Mouse (Mus musculus): ENCODE measurements around the gene Ccl27a.
A peak's percentile ranks its signal among the peaks of the same experiment; 100 is the strongest.

Ccl27a gene

GRCm38 (mm10) chr4:41762099-41762687 is 11.9 kb downstream of the Ccl27a start:
- Histone ChIP-seq H3K36me3 (ENCODE audit: insufficient read depth, low read length) (peaks cover 23% of the 10 kb centered on the region), H3K4me3 (replicated peaks; ENCODE audit: low read length) (peak overlapping the region; percentile 67), H3K4me1 (replicated peaks; ENCODE audit: low read depth, low read length) (peaks cover 58% of the 10 kb centered on the region), H3K9me3 (ENCODE audit: low read length) (no peaks in the 10 kb centered on the region), H3K27me3 (ENCODE audit: insufficient read depth, low read length) (no peaks in the 10 kb centered on the region)
- TF ChIP-seq POU5F1 (IDR thresholded peaks at IDR 0.05; ENCODE audit: borderline replicate concordance, low read length) (no peak), NANOG (IDR thresholded peaks at IDR 0.05; ENCODE audit: borderline replicate concordance, low read length) (no peak), CTCF (conservative IDR thresholded peaks at IDR 0.05; ENCODE audit: low read length) (no peak)

DNA sequence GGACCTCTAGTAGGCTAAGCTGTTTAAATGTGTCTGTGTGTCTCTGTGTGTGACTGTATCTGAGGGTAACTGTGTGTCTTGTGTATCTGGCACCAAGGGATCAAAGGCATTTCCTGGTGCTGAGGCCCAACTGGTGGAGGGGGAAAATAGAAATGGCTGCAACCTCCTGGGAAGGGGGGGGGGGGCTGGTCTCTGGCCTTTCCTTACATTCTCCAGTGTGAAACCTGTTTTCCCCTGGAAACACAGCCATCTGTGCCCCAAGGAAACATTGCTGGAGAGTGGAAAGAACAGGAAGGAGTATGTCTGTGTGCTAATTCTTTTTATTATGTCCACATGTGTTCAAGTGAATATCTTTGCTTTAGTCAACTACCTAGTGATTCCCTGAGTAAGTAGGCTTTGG is 12.4 kb downstream of the Ccl27a start:
- Histone ChIP-seq H3K4me1 (replicated peaks; ENCODE audit: low read depth, low read length) (peaks cover 61% of the 10 kb centered on the region), H3K4me3 (replicated peaks; ENCODE audit: low read length) (peak overlapping the region; percentile 67; the same call in 1 of the 2 replicates), H3K27me3 (ENCODE audit: insufficient read depth, low read length) (no peaks in the 10 kb centered on the region), H3K36me3 (ENCODE audit: insufficient read depth, low read length) (peaks cover 28% of the 10 kb centered on the region), H3K9me3 (ENCODE audit: low read length) (no peaks in the 10 kb centered on the region)
- TF ChIP-seq POU5F1 (IDR thresholded peaks at IDR 0.05; ENCODE audit: borderline replicate concordance, low read length) (no peak), CTCF (conservative IDR thresholded peaks at IDR 0.05; ENCODE audit: low read length) (no peak), NANOG (IDR thresholded peaks at IDR 0.05; ENCODE audit: borderline replicate concordance, low read length) (no peak)

DNA sequence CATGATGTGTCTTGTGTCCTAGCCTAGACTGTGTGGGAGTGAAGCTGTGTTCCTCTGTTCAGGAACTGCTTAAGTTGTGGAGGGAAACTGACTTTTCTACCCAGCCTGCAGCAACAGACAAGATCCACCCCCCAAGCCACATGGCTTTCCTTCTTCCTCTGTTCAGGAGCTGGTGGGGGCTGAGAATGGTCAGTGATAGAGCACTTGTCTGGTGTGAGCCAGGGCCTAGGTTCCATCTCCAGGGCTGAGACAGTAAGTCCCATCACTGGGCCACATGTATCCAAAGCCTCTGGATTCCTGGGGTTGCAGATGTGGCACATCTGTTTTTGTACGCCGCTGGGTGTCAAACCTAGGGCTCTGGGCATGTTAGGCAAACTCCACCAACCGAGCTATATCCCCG is 13.1 kb downstream of the Ccl27a start:
- Histone ChIP-seq H3K4me3 (replicated peaks; ENCODE audit: low read length) (peak overlapping the region; percentile 64), H3K9me3 (ENCODE audit: low read length) (no peaks in the 10 kb centered on the region), H3K36me3 (ENCODE audit: insufficient read depth, low read length) (peaks cover 31% of the 10 kb centered on the region), H3K27me3 (ENCODE audit: insufficient read depth, low read length) (no peaks in the 10 kb centered on the region), H3K4me1 (replicated peaks; ENCODE audit: low read depth, low read length) (peaks cover 67% of the 10 kb centered on the region)
- TF ChIP-seq NANOG (IDR thresholded peaks at IDR 0.05; ENCODE audit: borderline replicate concordance, low read length) (no peak), POU5F1 (IDR thresholded peaks at IDR 0.05; ENCODE audit: borderline replicate concordance, low read length) (no peak), CTCF (conservative IDR thresholded peaks at IDR 0.05; ENCODE audit: low read length) (no peak)

GRCm38 (mm10) chr4:41760288-41760721 is 13.7 kb downstream of the Ccl27a start:
- Histone ChIP-seq H3K4me3 (replicated peaks; ENCODE audit: low read length) (peak overlapping the region; percentile 64), H3K36me3 (ENCODE audit: insufficient read depth, low read length) (peaks cover 31% of the 10 kb centered on the region), H3K9me3 (ENCODE audit: low read length) (no peaks in the 10 kb centered on the region), H3K4me1 (replicated peaks; ENCODE audit: low read depth, low read length) (peaks cover 67% of the 10 kb centered on the region), H3K27me3 (ENCODE audit: insufficient read depth, low read length) (no peaks in the 10 kb centered on the region)
- TF ChIP-seq NANOG (IDR thresholded peaks at IDR 0.05; ENCODE audit: borderline replicate concordance, low read length): no peak
- no peak for TF ChIP-seq POU5F1 (IDR thresholded peaks at IDR 0.05; ENCODE audit: borderline replicate concordance, low read length)
- TF ChIP-seq CTCF (conservative IDR thresholded peaks at IDR 0.05; ENCODE audit: low read length): no peak

DNA sequence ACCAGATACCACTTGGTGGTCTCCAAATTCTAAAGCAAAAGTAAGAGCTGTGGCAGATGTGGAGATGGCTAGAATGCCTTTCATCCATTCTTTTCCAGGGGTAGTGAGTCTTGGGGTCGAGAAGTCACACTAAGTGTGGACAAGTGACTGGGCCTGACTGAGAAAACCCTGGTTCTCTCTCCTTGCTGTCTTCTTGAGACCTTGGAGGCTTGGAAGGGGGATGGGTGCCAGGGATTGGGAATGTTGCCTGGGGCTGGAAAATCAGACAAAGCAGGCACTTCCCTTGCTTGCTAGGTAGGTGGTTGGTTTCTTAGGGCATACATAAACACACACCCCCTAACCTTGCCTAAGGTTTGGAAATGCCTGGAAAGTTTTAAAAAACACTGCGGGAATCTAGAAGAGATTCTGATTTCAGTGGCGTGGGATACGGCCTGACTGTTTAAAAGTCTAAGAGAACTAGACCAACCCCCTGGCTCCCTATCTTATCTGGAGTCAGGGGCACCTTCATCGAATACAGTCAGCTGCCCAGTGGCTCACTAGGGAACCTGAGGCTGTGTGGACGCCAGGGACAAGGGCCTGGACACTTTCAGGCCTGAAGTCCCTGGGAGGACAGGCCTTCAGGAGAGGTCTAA is 14.3 kb downstream of the Ccl27a start:
- peaks cover 31% of the 10 kb centered on the region for H3K36me3 ChIP-seq (ENCODE audit: insufficient read depth, low read length)
- H3K9me3 ChIP-seq (ENCODE audit: low read length): no peaks in the 10 kb centered on the region
- TF ChIP-seq CTCF (conservative IDR thresholded peaks at IDR 0.05; ENCODE audit: low read length) (no peak), NANOG (IDR thresholded peaks at IDR 0.05; ENCODE audit: borderline replicate concordance, low read length) (no peak), POU5F1 (IDR thresholded peaks at IDR 0.05; ENCODE audit: borderline replicate concordance, low read length) (no peak)
- peaks cover 69% of the 10 kb centered on the region for H3K4me1 ChIP-seq (replicated peaks; ENCODE audit: low read depth, low read length)
- no peaks in the 10 kb centered on the region for H3K27me3 ChIP-seq (ENCODE audit: insufficient read depth, low read length)
- H3K4me3 ChIP-seq (replicated peaks; ENCODE audit: low read length): peak overlapping the region; percentile 64

DNA sequence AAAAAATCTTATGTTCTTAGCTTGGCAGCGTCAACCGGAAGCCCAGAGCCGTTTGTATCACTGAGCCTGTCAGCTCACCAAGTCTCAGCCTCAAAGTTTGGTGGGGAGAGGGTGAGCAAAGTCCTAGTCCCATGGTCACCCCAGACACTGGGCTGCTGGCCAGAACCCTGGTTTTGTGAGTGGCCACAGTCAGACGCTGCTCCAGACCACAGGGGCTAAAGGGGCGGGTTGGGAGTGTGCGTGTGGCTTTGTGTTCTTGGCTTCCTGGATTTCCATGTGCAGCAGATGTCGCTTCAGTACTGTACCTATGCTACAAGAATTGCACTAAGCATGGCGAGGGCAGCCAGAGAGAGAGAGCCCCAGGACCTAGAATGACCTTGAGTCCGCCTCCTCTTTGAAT is 14.8 kb downstream of the Ccl27a start:
- Histone ChIP-seq H3K9me3 (ENCODE audit: low read length) (no peaks in the 10 kb centered on the region), H3K27me3 (ENCODE audit: insufficient read depth, low read length) (no peaks in the 10 kb centered on the region), H3K4me1 (replicated peaks; ENCODE audit: low read depth, low read length) (peaks cover 75% of the 10 kb centered on the region), H3K36me3 (ENCODE audit: insufficient read depth, low read length) (peaks cover 31% of the 10 kb centered on the region), H3K4me3 (replicated peaks; ENCODE audit: low read length) (no peak overlapping the region)
- TF ChIP-seq POU5F1 (IDR thresholded peaks at IDR 0.05; ENCODE audit: borderline replicate concordance, low read length) (no peak), NANOG (IDR thresholded peaks at IDR 0.05; ENCODE audit: borderline replicate concordance, low read length) (no peak), CTCF (conservative IDR thresholded peaks at IDR 0.05; ENCODE audit: low read length) (no peak)

DNA sequence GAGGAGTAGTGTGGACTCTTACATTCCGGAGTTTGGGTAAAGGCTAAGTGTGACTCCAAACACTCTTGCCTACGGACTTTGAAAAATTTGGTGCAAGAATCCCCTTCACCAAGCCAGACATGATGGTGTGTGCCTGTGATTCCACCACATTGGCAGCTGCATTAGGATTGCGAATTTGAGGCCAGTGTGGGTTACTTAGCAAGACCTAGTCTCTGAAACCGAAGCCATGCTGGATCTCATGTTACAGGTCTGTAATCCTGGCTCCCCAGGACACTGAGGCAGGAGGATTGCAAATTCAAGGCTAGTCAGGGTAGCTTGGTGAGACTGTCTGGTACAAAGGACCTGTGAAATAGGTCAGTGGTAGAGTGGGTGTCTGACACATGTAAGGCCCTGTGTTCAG is 15.3 kb downstream of the Ccl27a start:
- Histone ChIP-seq H3K27me3 (ENCODE audit: insufficient read depth, low read length) (no peaks in the 10 kb centered on the region), H3K9me3 (ENCODE audit: low read length) (no peaks in the 10 kb centered on the region), H3K4me1 (replicated peaks; ENCODE audit: low read depth, low read length) (peaks cover 78% of the 10 kb centered on the region), H3K36me3 (ENCODE audit: insufficient read depth, low read length) (peaks cover 31% of the 10 kb centered on the region), H3K4me3 (replicated peaks; ENCODE audit: low read length) (no peak overlapping the region)
- TF ChIP-seq NANOG (IDR thresholded peaks at IDR 0.05; ENCODE audit: borderline replicate concordance, low read length): no peak
- no peak for TF ChIP-seq CTCF (conservative IDR thresholded peaks at IDR 0.05; ENCODE audit: low read length)
- TF ChIP-seq POU5F1 (IDR thresholded peaks at IDR 0.05; ENCODE audit: borderline replicate concordance, low read length): no peak

DNA sequence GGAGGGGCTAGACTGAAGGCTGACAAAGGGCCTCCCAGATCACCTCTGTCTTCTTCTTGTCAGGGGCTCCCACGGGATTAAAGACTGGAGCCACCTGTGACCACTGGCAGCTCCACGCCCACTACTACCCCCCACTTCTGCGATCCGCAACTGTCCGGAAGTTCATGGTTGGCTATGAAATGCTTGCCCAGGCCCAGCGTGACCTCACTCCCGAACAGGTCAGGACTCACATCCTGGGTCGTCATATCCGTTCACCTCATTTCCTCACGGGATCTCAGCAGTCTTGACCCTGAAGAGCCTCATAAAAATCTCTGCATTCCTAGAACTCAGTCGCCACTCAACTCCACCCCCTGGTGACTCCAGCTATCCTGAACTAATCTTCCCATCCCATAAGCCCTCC is 16.0 kb downstream of the Ccl27a start:
- peaks cover 78% of the 10 kb centered on the region for H3K4me1 ChIP-seq (replicated peaks; ENCODE audit: low read depth, low read length)
- H3K4me3 ChIP-seq (replicated peaks; ENCODE audit: low read length): no peak overlapping the region
- no peak for TF ChIP-seq POU5F1 (IDR thresholded peaks at IDR 0.05; ENCODE audit: borderline replicate concordance, low read length)
- TF ChIP-seq NANOG (IDR thresholded peaks at IDR 0.05; ENCODE audit: borderline replicate concordance, low read length): no peak
- no peak for TF ChIP-seq CTCF (conservative IDR thresholded peaks at IDR 0.05; ENCODE audit: low read length)
- H3K9me3 ChIP-seq (ENCODE audit: low read length): no peaks in the 10 kb centered on the region
- H3K27me3 ChIP-seq (ENCODE audit: insufficient read depth, low read length): no peaks in the 10 kb centered on the region
- peaks cover 31% of the 10 kb centered on the region for H3K36me3 ChIP-seq (ENCODE audit: insufficient read depth, low read length)

Data from E14TG2a.4 (cell line).